ENCODE assay signal across 11 mouse cellular contexts in the genomic region with DNA sequence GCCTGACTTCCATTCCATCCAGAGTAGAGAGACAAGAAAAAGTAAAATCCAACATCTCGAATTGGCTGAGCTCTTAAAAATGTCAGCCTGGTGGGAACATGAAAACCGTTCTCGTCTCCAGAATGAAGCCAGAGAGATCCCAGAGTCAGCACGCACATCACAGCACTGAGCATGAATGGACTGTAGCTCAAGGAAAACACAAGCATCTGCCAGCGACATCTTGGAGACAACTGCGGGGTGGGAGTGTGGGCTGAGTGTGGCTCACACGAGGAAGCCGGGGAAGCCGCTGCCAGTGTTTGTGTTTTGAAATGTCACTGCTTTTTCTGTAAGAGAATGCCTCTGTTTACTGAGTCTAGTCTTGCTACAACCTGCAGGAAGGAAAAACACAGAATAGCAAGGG. TPM values are rescaled to one million over a fixed set of nuclear protein-coding genes. Genes with fewer than 3 reads are reported as not detected.
DNase-seq lines count a peak whose midpoint lies in the region; ATAC-seq and TF ChIP-seq lines count a peak whose summit lies in the region.
"Had no signal": no experiment of that assay in that cellular context is flagged by ENCODE, and none has a peak within 500 bp of the region (broad histone marks: within the 10 kb centered on the region; RNA-seq: fewer than 3 reads in every experiment).

No protein-coding gene starts in this region.

- H3K27ac ChIP-seq in gastrocnemius, adult 2 months: peak overlapping the region; percentile 49
- no peak overlapping the region for H3K27ac ChIP-seq in midbrain, embryonic 16.5 days (ENCODE audit: low read length)
- H3K27ac ChIP-seq in midbrain, embryonic 10.5 days (replicated peaks): no peak overlapping the region
- peak overlapping the region; percentile 88 for H3K27ac ChIP-seq in stomach, embryonic 16.5 days (ENCODE audit: low read length)
- no peak overlapping the region for H3K27ac ChIP-seq in liver, postnatal 0 days (ENCODE audit: low read depth)
- H3K27ac ChIP-seq: heart, embryonic 10.5 days had no signal

- no peaks in the 10 kb centered on the region for H3K36me3 ChIP-seq in midbrain, embryonic 16.5 days (ENCODE audit: control insufficient read depth, insufficient read depth, low read length)
- no peaks in the 10 kb centered on the region for H3K36me3 ChIP-seq in midbrain, embryonic 10.5 days
- H3K36me3 ChIP-seq in stomach, embryonic 16.5 days (ENCODE audit: control insufficient read depth, insufficient read depth, low read length): no peaks in the 10 kb centered on the region
- no peaks in the 10 kb centered on the region for H3K36me3 ChIP-seq in liver, postnatal 0 days (replicated peaks; ENCODE audit: insufficient read depth, low read length)

- no peak for DNase-seq in gastrocnemius, adult 2 months
- DNase-seq in gastrocnemius, postnatal 10 days: no peak
- DNase-seq in midbrain, embryonic 10.5 days (ENCODE audit: low spot score): no peak
- DNase-seq in left cerebral cortex, postnatal 36 days (ENCODE audit: low spot score in 2 of 2): peak; percentile 74 to 80
- no peak for DNase-seq in spleen, postnatal 4 days (ENCODE audit: low spot score in 2 of 2)
- DNase-seq in liver, postnatal 0 days: no peak
- DNase-seq: retina, postnatal 1 day had no signal

- H3K4me3 ChIP-seq in gastrocnemius, adult 2 months: no peak overlapping the region
- no peak overlapping the region for H3K4me3 ChIP-seq in midbrain, embryonic 16.5 days (ENCODE audit: low read depth, low read length)
- no peak overlapping the region for H3K4me3 ChIP-seq in midbrain, embryonic 10.5 days
- no peak overlapping the region for H3K4me3 ChIP-seq in stomach, embryonic 16.5 days (replicated peaks; ENCODE audit: low read length)
- no peak overlapping the region for H3K4me3 ChIP-seq in liver, postnatal 0 days (ENCODE audit: low read depth, low read length)
- H3K4me3 ChIP-seq: heart, embryonic 10.5 days; megakaryocyte, embryonic 14.5 days had no signal

- H3K4me1 ChIP-seq in midbrain, embryonic 16.5 days (ENCODE audit: control insufficient read depth, insufficient read depth, low read length): peaks cover 3% of the 10 kb centered on the region
- peaks cover 10% of the 10 kb centered on the region; the same call in 1 of the 2 replicates for H3K4me1 ChIP-seq in midbrain, embryonic 10.5 days
- H3K4me1 ChIP-seq in stomach, embryonic 16.5 days (ENCODE audit: control insufficient read depth, insufficient read depth, low read length): peaks cover 42% of the 10 kb centered on the region
- peaks cover 20% of the 10 kb centered on the region; the same call in 1 of the 2 replicates for H3K4me1 ChIP-seq in liver, postnatal 0 days (ENCODE audit: insufficient read depth)

- TF ChIP-seq CTCF in gastrocnemius, adult 2 months (IDR thresholded peaks at IDR 0.05): no peak
- TF ChIP-seq CTCF in liver, postnatal 0 days (IDR thresholded peaks at IDR 0.05; ENCODE audit: low read depth): no peak

- ATAC-seq in midbrain, embryonic 16.5 days: 0 out of 2 replicates have a peak, but pooled peaks have one; percentile 43
- no peak for ATAC-seq in stomach, embryonic 16.5 days (ENCODE audit: insufficient read depth, low FRiP score)
- ATAC-seq in liver, postnatal 0 days: no peak

- TF ChIP-seq EP300 in liver, postnatal 0 days (IDR thresholded peaks at IDR 0.05; ENCODE audit: low read depth): no peak

- H3K27me3 ChIP-seq in midbrain, embryonic 16.5 days (ENCODE audit: control insufficient read depth, insufficient read depth, low read depth, low read length): no peaks in the 10 kb centered on the region
- no peaks in the 10 kb centered on the region for H3K27me3 ChIP-seq in midbrain, embryonic 10.5 days (ENCODE audit: low read depth, poor library complexity, severe bottlenecking)
- no peaks in the 10 kb centered on the region for H3K27me3 ChIP-seq in stomach, embryonic 16.5 days (ENCODE audit: control insufficient read depth, insufficient read depth, low read length)
- H3K27me3 ChIP-seq in liver, postnatal 0 days (ENCODE audit: insufficient read depth, low read length): no peaks in the 10 kb centered on the region
- H3K27me3 ChIP-seq: megakaryocyte, embryonic 14.5 days had no signal

- WGBS in midbrain, embryonic 16.5 days: 57% methylated on average over 9 of the region's 9 CpGs
- WGBS in midbrain, embryonic 10.5 days: 78% methylated on average over 9 of the region's 9 CpGs
- WGBS in stomach, embryonic 16.5 days: 44% methylated on average over 9 of the region's 9 CpGs
- 74% methylated on average over 9 of the region's 9 CpGs for WGBS in liver, postnatal 0 days (ENCODE audit: insufficient replicate concordance)

- H3K4me2 ChIP-seq in midbrain, embryonic 16.5 days (ENCODE audit: low read length): no peak overlapping the region
- H3K4me2 ChIP-seq in stomach, embryonic 16.5 days (ENCODE audit: low read depth, low read length): no peak overlapping the region
- no peak overlapping the region for H3K4me2 ChIP-seq in liver, postnatal 0 days (ENCODE audit: low read depth, low read length)

- intact Hi-C loops in gastrocnemius, adult 2 months (cut with DNase I): no loop called here
- intact Hi-C loops in left cerebral cortex, postnatal 36 days (cut with DNase I): loop anchor here (2.0 kb wide), 1 partner anchor 30 kb away; no protein-coding TSS in a partner anchor

- H3K9ac ChIP-seq in midbrain, embryonic 16.5 days (ENCODE audit: low read depth, low read length): no peak overlapping the region
- H3K9ac ChIP-seq in stomach, embryonic 16.5 days (ENCODE audit: low read length): no peak overlapping the region; the same call in 1 of the 2 replicates
- H3K9ac ChIP-seq in liver, postnatal 0 days (replicated peaks): no peak overlapping the region

- H3K9me3 ChIP-seq in midbrain, embryonic 16.5 days (replicated peaks; ENCODE audit: control insufficient read depth, low read length, poor library complexity, severe bottlenecking): no peaks in the 10 kb centered on the region
- no peaks in the 10 kb centered on the region for H3K9me3 ChIP-seq in midbrain, embryonic 10.5 days (replicated peaks)
- H3K9me3 ChIP-seq in stomach, embryonic 16.5 days (replicated peaks; ENCODE audit: control insufficient read depth, low read length): no peaks in the 10 kb centered on the region
- H3K9me3 ChIP-seq in liver, postnatal 0 days (ENCODE audit: low read length): no peaks in the 10 kb centered on the region
- H3K9me3 ChIP-seq: heart, embryonic 10.5 days; megakaryocyte, embryonic 14.5 days had no signal

RNA-seq across cellular contexts. Expression of a gene that starts 32.7 kb away (rescaled TPM):
- total RNA-seq in gastrocnemius, adult 2 months (2021): 1 to 10 TPM; 3.0 to 4.4 TPM
- 10 to 100 TPM in 1 of 2 experiments, 1 to 10 TPM in 1; 8.9 to 11.2 TPM for total RNA-seq in gastrocnemius, postnatal 10 days (2021)
- 19.7 and 19.9 TPM in 2 replicates for polyA plus RNA-seq in midbrain, embryonic 16.5 days (2015; fragmentation: Nextera tagmentation; extraction: Ambion mirVana)
- polyA plus RNA-seq in midbrain, embryonic 10.5 days (2016; fragmentation: Nextera tagmentation; extraction: Ambion mirVana): 6.2 and 6.4 TPM in 2 replicates
- total RNA-seq in left cerebral cortex, postnatal 36 days (2021): 10 to 100 TPM; 13.5 to 21.5 TPM
- 12.4 and 13.2 TPM in 2 replicates for polyA plus RNA-seq in stomach, embryonic 16.5 days (2015; fragmentation: Nextera tagmentation; extraction: Ambion mirVana)
- 2.8 and 3.6 TPM in 2 replicates for polyA plus RNA-seq in liver, postnatal 0 days (2015; fragmentation: Nextera tagmentation; extraction: Ambion mirVana)

Comparison
In these comparisons a context has a peak if more than half of its experiments do, and no peak if none do; other contexts are left out.
1. DNase-seq: peak in left cerebral cortex, postnatal 36 days (2 of 2); none in gastrocnemius, adult 2 months (single experiment), gastrocnemius, postnatal 10 days (single experiment), midbrain, embryonic 10.5 days (single experiment), spleen, postnatal 4 days (0 of 2) and liver, postnatal 0 days (single experiment).
2. H3K27ac ChIP-seq: peak in gastrocnemius, adult 2 months (single experiment) and stomach, embryonic 16.5 days (single experiment); none in midbrain, embryonic 16.5 days (single experiment), midbrain, embryonic 10.5 days (single experiment) and liver, postnatal 0 days (single experiment).